Mouse (Mus musculus) T-helper 17 cell (primary cell): ENCODE results near the gene Ints7.

Experiments used
- in situ Hi-C, 2 experiments: fragments of 300-600 bp; cut with MboI, MseI; formaldehyde crosslinking; loops; 1 replicate in 1 of 2; 2 replicates in 1 of 2; pipeline ENCODE4 v1.15.1; 2025; ENCODE audit warnings: high pct_unique_total_duplicates in 2 of 2

Ints7 gene

DNA sequence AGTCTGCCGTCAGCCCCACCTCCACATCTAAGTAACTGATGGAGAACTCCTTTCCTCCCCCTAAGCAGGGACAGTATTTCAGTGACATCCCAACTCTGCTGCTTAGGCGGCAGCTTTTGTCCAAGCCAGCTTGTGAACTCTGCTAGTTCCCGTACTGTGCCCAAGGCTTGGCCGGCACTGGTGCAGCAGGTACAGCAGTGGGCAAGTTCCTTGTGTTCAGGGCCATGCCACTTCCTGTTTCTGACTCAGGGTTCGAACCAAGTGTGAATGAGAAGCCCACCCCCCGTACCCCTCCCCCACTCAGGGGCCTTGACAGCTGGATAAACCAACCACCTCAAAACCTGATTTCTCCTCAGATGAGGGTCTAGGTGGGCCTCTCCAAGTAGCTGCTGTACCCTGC, 49.1 kb downstream of the Ints7 start:
- in situ Hi-C loops: no loop called here

DNA sequence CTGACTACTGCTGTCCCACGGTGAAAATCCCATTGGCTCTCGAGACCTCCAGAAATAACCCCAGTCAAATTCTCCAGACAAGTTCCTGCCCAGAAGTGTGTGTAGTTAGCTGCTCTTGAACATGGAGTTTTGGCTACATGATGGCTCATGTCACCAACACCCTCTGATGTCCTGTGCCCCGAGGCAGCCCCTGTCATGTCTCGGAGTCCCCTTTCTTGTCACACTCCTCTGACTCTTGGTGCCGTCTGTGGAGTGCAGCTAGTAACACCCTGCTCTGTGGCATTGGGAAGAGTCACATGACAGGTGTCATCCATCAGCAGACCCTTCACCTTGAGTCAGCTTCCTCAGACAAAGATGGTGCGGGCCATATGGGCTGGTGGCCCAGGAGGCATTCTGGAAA, 49.6 kb downstream of the Ints7 start:
- in situ Hi-C loops: no loop called here

DNA sequence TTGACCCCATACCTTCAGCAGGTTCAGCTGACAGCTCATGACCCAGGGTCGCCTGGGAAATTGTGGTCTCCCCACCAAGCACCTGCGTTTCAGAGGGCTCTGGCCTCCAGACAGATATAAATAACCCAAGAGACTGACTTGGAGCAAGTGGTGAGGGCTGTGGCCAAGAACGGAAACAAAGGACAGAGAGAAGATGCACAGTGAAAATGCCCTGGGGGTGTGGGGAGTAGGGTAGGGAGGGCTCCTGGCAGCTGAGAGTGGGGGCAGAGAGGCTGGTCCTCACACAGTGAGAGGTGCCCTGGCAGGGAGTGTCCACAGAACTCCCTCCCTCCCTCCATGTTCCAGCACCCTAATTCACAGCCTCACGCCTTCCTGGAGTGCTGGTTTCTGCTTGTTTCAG, 50.2 kb downstream of the Ints7 start:
- in situ Hi-C loops: no loop called here

DNA sequence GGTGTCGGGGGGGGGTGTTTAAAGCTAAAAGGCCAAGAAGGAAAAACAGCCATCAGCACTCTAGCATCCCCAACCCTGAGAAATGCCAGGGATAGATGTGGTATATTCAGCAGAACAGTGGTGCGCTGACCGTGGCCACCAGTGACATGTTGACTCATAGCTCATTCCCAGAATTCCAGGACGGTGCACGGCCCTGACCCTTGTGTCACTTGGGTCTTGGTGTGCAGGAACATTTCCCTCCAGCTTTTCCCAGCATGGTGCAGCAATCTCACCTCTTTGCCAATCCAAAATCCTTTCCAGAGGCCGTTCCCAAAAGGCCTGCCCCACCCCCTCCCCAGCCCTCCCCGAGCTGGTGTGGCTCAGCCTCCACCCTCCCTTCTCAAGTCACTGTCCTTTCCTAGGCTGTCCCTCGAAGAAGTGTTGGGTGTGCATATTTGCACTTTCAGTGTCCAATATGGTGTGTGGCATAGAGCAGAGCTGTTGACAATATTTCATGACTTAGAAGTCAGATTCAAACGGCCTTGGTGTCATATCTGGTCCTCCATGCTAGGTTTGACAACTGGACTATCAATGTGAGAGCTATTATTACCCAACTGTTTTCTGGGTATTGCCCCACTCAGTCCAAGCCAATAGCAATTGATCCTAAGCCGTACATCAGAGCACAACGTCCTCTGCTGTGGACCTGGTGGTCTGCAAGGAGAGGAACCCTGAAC, 53.2 kb downstream of the Ints7 start:
- in situ Hi-C loops: no loop called here

DNA sequence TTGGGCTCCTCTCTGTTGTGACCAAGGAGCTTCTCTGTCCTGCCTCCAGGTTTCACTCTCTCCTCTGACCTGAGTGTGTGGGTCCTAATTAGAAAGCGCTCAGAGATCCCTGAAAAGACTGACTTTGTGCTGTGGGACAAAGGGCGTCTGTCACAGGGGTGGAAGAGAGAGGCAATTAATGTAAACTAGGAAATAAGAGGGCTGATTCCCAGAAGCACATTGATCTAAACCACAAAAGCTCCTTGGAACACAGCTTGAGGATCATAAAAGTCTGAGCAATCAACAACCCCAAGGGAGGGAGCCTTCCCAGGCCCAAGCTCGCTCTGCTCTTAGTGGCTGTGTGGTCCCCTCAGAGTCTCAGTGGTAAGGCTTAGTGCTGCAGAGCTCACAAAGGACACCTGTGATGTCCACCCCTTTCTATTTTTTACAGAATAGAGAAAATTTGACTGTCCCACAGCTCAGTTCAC, 53.8 kb downstream of the Ints7 start:
- in situ Hi-C loops: no loop called here

DNA sequence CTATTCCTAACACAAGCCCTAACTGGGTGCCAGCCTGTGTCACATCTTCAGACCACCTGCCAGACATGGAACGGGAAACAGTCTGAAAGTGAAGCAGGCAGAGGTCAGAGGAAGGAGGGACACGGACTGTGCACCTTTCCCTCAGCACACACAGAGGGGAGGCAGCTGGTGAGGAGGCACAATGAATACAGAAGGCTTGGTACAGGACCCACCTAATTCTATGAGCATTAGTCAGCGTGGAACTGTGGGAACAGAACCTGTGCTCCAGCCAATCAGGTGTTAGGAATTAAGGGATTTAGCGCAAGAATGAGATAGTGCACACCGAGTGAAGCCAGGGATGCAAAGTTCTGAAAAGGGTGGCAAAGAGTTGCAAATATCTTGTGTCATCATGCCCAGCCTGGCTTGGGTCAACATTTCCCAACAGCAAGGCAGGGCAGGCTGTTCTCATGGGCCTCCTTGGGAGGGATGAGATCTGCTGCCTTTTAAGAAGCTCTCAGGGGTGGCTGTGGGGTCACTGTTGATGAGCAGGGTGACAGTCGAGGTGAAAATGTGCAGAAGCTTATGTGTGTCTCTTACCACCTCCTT, 57.2 kb downstream of the Ints7 start:
- in situ Hi-C loops: loop anchor here in 1 of 2 experiments (10.0 kb wide), 1 partner anchor 138 kb away; no protein-coding TSS in a partner anchor

DNA sequence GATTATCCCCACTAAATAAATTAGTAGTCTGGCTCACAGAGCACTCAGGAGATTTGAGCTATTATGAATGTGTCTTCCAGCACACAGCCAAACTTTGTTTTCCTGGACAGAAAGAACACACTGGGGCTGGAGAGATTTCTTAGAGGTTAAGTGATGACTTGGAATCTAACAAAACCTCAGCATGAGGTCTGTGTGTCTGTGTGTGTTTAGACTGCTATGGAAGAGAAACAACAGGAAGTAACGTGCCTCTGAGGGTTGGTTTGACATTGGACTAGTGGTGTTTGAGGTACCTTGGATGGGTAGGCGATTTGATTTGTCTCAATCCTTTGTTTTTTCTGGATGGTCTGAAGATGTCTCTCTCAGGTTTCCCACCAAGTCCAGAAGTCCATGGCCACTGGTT, 58.7 kb downstream of the Ints7 start:
- in situ Hi-C loops: loop anchor here in 1 of 2 experiments (10.0 kb wide), 1 partner anchor 139 kb away; no protein-coding TSS in a partner anchor

DNA sequence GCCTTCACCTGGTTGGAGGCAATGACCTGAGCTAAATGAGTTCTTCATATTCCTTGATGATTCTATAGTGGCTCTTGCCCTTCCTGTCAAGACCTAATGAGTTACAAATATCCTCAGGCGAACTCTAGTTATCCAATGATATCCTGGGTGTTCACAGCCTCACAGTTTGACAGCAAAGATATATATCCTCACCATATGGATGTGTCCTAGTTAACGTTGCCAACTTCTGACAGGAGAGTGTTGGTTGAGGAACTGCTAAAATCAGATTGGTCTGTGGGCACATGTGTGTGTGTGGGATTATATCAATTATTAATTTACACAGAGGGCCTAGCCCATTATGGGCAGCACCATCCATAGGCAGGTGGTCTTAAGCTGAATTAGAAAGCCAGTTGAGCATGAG, 63.0 kb downstream of the Ints7 start:
- in situ Hi-C loops: loop anchor here in 1 of 2 experiments (10.0 kb wide), 1 partner anchor 144 kb away; no protein-coding TSS in a partner anchor

DNA sequence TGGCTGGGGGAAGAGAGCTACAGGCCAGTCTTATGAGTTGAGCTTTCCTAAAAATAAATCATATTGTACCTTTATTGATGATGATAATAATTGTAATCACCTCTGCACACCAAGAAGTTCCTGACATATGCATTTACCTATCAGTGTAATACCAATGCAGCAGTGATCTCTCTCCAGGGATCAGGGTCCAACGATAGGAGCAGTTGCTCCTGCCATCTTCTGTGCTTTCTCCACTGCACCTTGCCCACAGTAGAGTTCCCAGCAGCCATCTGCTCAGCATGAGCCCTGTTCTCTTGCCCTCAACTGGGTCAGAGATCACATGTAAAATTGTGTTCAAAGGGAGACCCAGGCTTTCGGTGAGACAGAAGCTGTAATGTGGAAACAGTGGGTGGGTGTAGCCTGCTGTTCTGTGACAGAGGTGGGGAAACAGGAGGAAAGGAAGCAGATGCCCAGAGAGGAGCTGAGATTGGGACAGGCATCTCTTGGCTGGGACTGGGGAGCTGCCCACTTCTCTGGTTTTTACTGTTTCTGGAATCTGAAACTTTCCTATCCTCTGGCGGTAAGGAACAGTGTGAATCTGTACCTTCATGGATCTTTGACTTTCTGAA, 63.9 kb downstream of the Ints7 start:
- in situ Hi-C loops: loop anchor here in 1 of 2 experiments (10.0 kb wide), 1 partner anchor 145 kb away; no protein-coding TSS in a partner anchor

DNA sequence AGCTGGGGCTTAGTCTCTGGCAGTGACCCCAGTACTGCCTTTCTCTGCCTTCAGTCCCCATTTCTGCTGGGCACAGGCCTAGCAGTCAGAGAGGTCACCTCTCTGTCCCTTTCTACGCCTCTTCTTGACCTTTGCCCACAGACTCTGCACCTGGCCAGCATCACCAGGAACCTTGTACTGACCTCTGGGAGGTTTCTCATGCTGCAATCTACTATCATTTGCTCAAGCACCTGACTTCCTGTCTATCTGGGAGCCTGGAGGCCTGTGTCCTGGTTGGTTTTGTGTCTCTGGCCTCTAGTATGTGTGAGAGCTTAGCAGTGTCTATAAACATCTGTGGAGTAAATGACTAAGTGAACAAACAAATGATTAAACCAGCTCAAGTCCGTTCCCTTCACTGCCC, 64.7 kb downstream of the Ints7 start:
- in situ Hi-C loops: no loop called here

DNA sequence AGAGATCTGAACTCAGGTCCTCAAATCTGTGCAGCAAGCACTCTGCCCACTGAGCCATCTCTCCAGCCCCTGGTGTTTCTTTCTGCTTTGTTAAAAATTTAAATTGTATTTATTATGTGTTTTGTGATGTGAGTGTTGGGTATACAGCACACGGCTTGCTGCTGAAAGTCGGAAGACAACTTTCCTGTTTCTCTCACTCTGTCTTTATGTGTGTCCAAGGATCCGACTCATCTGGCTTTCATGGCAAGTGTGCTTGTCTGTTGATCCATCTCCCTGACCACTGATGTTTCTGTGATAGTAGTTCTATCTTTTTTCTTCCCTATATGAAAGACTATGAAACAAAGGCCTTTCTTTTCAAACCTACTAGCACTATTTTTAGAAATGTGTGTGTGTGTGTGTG, 65.4 kb downstream of the Ints7 start:
- in situ Hi-C loops: no loop called here

DNA sequence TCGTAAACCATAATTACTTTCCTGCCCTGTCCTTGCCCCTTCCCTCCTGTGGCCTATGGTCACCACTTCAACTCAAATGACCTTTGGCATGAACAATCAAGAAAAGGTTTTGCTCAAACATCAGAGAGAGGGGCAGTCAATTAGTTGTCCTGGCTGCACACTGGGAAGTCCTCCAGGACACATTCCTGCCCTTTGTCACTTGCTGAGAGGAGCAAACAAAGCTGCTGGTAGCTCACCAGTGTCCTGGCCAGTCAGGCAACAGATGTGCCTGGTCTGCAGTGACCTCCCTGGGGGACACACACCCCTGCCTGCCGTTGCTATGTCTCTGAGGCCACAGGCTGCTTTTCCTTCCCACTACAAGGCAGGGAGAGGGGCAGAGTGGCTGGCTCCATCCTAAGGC, 66.0 kb downstream of the Ints7 start:
- in situ Hi-C loops: no loop called here

DNA sequence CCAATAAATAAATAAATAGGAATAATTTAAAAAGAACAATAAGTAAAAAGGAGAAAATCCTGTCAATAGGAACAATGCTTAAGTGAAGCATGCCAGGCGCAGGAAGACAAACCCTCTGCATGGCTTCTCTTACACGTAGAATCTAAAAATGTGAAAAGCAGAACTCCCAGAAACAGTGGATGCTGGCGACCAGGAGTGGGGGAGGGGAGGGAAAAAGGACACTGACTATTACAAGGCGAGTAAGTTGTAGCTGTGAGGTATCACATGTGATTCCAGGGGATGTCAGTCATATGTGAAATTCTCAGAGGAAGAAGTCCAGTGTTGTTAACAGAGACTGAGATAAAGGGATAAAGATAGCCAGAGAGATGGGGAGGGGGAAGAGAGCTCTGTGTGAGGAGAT, 67.5 kb downstream of the Ints7 start:
- in situ Hi-C loops: no loop called here

DNA sequence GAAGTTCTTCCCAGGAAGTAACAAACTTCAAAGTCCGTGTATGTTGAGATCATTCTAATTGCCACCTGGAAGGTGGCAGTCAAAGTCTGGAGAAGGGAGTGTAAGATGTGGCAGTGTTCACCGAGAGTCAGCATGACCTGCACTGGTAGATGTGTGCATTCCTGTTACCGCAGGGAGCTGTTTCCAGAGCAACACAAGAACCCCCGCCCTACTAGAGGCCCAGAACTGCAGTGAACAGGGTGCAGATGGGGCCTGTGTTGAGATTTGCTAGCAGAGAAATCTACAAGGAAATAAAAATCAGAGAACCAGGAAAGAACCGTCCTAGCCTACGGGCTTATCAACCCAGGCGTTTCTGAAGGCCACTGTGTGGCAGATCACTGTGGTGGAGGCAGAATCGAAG, 70.5 kb downstream of the Ints7 start:
- in situ Hi-C loops: no loop called here

DNA sequence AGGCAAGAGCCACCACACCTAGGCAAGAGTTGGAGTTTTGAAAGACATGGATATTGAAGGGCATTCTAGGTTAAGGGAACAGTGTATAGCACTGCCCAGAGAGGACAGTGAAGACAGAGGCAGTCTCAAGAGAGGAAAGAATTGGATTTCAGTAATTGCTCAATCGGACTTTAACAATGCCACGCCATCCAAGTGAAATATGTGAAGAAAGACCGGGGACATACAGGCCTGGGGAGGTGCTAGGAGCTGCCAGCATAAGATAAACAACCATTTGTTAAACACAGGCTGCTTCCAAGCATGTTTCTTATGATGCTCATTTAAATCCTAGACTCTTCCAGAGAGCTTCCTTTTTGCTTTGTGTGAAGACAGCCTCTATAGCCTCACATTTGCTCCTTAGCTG, 72.2 kb downstream of the Ints7 start:
- in situ Hi-C loops: no loop called here

DNA sequence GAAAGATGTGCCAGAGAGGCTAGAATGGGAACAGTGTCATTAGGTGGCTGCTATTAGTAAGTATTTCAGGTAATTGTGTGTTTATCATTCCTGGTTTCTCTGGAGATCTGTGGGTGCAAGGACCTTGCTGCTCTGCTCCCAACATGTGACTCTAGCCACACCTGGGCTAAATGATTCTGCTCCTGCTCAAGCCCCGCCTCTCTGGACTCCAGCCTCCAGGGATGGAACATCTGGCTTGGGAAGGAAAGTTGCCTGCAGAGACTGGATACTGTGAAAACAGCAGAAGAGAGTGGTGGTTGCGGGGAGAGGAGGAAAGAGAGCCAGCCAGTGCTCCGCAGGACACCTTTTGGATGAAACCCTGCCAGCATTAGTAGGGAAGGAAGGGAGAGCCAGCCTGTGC, 84.0 kb downstream of the Ints7 start:
- in situ Hi-C loops: no loop called here

DNA sequence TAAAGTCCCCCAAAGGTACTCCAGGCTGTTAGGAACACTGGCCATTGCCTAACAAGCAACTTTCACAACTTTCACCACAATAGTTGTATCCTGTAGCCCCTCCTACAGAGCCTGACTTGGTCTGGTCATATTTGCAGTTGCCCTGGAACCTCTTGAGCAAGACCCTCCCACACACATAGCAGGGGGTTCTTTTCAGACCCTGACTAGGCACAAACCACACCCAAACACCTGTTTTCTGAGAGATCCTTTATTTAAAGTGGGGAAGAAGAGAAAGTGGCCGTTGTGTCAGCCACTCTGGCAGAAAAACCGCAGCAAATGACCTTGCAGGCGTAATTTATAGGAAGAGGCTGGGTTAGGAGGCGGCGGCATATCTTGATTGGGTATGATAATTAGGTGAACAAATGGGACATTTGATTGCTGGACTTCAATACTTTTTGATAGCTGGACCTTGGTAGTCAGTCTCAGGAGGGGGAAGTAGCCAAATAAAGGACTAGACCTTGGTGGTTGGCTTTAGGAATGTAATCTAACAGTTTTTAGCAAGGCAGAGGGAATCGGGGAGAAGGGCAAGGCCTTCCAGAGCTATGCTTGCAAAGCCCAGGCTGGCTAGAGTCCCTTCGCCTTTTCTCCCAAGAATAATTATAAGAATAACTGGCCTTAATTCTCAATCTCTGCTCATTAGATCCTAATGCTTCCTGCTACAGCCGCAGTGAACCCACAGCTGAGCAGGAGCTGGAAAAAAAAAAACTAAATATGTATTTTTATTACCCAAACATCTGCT, 85.8 kb downstream of the Ints7 start:
- in situ Hi-C loops: no loop called here

DNA sequence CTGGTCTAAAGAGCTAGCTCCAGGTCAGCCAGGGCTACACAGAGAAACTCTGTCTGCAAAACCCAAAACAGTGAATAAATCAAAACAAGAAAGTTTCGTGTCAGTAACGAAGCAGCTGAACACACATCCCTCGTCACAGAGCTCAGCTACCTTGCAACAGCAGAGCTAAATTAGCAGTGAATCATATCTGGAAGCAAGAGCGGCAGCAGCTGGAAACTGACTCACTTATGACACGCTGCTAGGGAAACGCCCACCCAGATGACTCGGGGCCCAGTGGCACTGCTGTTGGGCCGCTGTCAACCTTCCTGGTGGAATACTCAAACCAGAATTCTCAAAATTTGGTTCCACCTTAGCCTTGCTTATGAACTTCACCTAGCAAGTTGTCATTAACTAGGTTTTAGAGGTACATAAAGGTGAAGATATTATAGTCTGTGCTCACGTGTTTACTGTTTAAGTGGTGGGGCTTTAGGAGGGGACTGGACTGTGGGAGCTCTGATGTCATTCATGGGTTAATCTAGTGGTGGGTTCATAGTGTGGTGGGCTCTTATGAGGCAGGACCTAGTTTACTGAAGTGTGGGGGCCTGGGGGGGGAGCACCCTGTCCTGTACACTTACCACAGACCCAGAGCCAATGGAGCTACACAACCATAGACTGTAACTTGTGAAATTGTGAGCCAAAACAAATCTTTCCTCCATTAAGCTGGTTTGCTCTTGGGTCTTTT, 86.9 kb downstream of the Ints7 start:
- in situ Hi-C loops: no loop called here

DNA sequence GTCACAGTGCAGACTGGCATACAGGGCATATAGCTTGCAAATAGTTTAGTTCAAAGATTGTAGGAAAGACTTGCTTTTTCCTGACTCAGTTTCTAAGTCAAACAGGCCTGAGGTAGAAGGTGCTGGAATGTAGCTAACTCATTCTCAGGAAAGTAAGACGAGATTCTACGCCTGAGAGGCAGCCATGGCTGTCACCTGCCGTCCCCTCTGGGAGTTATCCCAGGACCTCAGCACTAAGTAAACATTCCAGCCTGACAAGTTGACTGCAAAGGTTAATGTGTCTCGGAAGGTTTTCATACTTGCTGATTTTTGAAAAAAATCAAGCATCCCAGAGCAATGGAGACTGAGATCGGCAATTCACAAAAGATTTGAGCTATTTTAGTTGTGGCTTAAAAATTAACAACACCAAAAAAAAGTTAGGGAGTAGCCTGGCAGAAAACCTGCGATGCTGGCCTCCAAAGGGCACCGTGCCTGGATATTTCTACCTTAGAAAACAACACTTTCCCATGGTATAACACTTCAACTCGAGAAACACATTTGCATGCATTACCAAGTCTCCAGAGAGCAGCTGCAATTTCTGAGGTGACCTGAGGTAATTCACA, 87.6 kb downstream of the Ints7 start:
- in situ Hi-C loops: no loop called here

DNA sequence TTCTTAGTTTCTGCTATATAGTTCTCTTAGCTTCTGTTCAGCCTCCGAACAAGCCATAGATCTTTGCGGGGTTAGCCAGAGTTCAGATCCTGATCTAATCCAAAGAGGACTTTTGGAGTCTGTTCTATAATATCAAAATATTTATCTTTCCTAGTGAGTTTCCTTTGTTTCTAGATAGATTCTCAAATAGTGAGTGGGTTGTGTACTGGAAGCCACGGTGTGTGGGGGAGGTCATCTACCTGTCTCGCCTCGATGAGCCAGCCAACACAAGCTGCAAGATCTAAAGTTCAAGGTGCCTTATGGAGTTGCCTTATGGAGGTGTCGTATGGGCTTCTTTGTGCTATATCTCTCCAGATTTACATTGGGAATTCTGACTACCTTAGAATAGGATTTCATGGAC, 88.2 kb downstream of the Ints7 start:
- in situ Hi-C loops: no loop called here

DNA sequence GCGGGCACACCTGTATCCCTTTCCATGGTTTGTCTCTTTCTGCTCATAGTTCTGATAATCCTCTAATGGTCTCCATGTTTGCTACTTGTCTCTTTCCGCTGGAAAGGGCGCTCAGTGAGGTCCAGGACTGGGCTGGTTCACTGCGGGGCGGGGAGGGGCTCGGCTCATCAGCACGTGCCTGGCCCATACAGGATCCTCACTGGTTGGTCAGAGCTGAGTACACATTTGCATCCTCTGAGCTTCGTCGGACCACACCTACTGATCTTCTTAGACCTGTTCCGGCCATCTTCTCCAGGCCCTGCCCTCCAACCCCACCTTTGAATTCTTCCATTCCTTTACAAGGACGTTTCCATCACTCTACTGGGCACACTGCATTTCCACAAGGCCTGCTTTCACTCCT, 90.9 kb downstream of the Ints7 start:
- in situ Hi-C loops: no loop called here
